Mouse (Mus musculus): Measurements from ENCODE around the gene Zfp217.
A peak's percentile ranks its signal among the peaks of the same experiment; 100 is the strongest.

Zfp217 gene

DNA sequence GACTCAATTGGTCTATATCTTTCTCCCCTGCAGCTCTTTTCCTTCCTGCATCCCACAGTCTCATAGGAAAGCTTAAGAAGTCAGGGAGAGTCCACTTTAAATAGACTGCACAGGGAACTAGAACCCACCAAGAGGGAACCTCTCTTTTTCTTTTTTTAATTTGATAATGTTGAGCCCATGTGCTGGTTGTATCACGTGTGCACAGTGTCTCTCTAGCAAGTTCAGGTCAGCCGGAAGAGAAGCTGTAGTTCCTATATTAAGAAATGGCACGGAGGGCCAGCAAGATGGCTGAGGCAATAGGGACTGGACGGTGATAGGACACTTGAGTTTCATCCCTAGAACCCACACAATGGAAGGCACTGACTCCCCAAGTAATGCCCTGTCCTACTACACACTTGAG is 11.1 kb upstream of the Zfp217 start:
- no peak for DNase-seq

DNA sequence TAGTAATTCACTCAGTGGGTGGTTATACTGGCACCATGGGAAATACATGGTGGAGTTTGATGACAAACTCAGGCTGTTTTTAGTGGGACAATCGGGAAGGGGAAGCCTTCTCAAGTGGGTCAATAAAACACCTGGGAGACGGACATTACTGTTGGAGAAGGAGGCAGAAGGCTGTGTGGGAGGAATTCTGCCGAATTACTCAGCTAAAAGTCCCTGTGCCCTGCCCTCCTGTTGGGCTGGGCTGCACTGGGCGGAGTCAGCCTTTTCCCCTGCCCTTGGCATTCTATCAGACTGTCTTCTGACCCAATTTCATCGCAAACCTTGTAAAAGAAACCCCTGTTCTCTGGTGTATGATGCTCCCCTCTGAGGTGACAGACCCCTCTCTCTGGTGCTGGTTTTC is 10.3 kb upstream of the Zfp217 start:
- no peak for DNase-seq

DNA sequence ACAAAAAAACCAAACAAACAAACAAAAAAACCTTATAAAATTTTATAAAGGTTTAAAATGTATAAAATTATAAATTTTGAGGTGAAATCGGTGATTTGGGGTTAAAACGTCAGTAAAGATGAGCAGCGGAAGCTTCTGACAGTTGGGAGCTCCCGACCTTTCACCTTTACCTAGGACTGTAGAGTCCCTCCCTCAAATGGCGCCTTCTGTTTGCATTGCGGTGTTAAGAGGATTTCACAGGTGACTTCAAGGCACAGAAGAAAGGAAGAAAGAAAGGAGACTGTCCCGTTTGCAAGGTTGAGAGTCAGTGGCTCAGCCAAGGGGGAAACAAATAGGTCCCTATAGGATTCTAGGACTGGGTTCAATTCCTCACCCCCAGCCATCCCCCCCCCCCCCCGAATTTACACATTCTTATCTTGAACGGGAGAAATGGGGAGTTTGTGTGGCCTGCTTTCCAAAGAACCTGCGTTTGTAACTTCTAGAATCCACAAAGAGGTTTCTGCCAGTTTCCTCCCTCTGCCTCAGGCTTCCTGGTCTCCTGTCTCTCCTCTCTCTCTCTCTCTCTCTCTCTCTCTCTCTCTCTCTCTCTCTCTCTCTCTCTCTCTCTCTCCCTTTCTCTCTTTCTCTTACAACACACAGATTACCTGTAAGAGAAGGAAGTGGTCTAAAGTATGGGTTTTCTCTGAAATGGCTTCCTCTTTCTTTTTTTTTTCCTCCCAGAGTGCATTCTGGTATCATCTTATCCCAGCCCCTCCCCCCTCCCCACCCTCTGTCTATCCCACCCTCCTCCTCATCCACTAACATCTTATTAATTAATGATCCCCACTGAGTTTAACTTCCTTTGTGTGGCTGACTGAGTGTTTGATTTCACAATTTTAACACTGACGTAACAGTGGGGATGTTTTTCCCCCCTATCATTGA is 9.6 kb upstream of the Zfp217 start:
- no peak for DNase-seq

DNA sequence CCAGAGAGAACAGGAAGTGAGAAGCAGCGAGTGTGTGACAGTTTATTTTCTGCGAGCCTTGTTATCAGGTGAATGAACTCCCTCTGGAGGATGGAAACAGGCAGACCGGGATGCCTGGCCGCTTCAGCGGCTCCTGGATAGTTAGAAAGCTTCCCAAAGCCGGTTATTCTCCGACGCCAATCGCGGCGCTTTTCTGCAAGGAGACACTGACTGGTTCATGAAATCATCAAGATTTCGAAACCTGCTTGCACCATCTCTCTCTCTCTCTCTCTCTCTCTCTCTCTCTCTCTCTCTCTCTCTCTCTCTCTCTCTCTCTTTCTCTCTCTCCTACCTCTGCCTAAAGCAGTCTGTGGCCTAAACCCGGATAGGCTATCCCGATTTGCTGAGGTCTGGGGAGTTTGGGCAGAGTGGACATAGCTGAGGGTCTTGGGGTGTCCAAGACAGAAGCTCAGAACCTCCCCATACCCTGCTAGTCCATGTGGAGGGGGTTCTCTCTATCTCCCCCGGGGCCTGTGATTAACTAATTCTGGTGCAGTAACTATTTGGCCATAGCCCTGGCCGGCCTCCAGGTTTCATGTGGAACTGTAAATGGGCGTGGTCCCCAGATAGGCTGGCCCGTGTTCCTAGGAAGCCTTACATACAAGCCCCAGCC is 7.3 kb upstream of the Zfp217 start:
- peak; percentile 8 for DNase-seq

DNA sequence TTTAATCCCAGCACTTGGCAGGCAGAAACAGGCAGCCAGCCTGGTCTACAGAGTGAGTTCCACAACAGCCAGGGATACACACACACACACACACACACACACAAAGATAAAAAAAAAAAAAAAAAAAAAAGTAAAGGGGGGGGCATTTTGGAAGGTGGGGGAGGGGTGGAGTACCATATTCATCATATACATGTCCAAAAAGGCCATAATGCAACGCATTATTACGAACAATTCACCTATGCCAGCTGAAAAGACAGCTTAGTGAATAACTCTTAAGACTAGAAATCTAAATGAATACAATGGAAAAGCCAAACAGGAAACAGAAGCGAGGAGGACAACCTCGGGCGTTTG is 6.8 kb upstream of the Zfp217 start:
- DNase-seq: no peak

DNA sequence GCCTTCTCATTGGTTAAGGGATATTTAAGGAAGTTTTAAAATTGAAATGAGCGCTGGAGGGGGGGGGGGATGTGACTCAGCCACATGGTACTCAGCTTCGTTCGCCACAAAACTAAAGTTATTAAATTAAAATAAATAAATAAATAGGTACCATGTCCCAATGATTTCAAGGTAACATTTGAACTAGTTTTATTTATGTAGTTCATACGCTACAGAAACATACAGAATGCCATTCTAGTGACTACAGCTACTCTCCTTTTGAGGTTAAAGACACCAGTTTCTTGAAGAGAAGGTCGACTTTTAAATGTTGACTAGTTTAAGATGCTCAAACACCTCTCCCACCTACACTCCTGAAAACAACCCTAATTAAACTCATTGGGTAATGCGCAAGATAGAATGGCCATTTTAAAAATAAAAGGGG is 6.4 kb upstream of the Zfp217 start:
- no peak for DNase-seq

DNA sequence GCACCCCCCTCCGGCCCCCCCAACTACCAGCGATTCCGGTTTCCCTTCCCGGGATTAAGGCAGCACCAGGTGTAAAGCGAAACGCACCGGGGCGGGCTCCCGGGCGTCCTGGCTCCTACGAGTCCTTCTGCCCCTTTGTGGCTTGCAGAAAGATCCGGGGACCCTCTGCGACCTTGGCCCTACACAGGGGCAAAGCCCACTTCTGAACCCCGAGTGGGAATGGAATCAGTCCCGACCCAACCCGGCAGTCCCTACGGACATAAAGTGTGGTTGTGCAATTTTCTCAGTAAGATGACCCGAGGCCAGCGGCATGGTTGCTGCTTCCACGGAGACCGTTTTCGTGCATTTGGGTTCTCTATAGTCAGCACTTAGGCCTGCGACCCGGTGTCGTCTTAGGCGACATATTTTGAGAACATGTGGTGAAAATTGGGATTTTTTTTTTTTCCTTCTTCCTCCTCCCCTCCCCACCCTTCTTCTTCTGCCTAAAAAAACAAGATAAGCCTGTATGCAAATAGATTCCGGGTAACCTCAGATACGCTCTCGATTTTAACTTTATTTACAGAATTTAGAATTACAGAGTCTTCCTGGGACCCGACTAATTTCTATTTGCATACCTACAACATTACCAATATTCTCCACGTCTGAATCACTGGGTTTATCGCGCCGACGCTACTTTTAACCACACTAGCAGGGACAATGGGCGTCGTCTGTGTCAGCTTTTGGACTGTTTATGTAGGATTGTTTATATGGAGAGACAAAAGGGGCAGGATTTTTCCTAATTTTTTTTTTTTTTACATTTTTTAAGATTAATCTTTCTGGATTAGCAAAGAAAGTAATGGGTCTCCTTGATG is 5.7 kb upstream of the Zfp217 start:
- DNase-seq: no peak

DNA sequence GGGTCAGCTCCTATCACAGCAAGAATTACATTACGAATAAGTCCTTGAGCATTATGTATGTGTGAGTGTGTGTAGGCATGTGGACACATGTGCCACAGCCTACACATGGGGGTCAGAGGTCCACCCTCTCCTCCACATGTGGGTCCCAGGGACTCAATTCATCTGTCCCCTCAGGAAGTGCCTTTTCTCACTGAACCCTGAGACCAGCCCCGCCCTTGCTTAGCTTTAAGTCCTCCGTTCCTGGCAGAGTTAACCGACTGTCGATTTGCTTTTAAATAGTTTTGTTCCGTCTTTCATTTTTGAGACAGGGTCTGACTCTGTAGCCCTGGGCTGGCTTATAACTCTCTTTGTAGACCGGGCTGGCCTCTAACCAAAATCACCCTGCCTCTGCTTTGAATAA is 5.0 kb upstream of the Zfp217 start:
- no peak for DNase-seq

DNA sequence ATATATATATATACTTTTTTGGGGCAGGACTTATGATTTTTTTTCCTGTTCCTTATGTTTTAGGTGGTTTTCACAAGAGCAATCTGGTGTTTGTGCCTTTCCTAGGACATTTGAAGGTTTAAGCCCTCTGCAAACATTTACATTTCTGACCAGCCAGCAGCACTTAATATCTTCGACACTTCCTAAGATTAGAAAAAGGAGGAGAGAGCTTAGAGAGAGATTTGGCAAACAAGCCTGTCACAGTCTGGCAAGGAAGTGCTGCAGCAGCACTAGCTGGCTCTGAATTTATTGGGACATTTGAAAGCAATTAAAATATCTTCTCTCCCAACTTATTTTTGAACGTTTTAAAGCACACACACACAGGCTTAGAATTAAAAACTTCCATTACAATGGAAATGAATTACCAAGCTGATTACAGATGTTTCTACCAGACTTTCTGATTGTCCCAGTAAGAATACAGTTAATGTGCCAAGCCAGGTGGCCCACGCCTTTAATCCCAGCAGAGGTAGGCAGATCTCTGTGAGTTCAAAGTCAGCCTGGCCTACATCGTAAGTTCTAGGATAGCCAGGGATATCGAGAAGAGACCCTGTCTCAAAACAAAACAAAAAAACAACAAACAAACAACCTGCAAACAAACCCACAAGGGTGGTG is 4.3 kb upstream of the Zfp217 start:
- DNase-seq: no peak

DNA sequence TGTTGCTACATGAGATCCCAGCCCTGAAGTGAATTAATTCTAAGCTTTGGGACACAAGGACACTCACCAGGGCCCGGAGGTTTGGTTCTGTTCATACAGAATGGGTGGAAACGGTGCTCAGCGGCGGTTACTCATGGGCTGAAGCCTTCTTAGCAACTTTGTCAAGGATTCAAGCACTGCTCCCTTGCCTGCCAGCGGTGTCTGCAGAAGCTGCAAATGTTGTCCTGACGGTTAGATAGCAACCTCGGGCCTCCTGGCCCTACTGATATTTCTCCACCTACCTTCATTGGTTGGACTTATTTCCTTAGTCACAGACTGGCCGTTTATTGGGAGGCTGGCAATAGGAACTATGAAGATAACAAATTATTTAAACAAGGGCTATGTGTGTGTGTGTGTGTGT is 3.6 kb upstream of the Zfp217 start:
- DNase-seq: no peak

DNA sequence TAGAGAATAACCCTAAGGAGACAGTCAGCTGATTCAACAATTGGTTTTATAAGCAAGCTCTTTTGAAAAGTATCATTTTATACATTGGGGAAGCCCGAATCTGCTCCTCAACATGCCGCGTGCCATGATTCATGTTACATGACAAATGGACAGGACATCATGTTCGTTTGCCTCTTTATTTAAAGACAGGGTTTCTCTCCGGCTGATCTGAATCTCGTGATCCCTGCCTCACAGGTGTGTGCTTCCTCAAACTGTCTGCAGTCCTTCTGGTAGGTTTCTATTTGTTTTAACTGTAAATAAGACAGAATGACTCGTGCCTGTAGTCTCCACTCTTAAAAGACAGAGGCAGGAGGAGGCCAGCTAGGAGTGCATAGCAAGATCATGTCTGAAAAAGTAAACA is 925 bp upstream of the Zfp217 start:
- DNase-seq: no peak

DNA sequence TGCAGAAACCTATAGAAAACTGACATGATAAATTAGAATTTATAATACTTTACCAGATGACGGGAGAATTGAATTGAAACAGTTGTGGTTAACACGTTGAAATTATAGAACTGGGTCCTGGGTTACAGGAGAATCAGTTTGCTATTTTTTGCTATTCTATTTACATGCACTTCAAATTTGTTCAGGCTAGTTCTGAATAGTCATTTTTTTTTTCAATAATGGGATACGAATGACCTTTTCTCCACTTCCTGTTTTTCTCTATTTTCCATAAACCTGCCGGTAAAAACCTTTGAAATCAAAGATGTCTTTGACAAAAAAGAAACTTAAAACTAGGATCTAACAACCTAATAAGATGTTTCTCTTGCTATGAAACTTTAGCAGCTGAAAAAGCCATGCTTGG is 733 bp downstream of the Zfp217 start:
- DNase-seq: no peak

DNA sequence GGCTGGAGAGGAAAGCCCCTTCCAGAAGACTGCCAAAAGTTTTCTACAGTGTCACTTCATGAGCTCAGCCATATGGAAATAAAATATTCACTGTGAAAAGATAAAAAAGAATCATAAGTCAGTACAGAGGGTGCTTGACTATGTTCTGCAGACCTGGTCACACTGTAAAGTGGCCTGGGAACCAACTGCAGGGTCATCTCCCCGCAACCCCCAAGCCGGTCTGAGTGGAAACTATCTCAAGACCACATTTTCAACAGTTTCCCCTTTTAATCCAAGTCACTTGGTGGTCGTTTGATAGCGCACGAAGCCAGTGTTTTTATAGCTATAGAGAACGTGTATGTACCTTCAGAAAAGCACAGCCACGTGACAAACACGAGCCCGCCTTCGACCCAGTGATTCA is 3.6 kb downstream of the Zfp217 start:
- DNase-seq: no peak

DNA sequence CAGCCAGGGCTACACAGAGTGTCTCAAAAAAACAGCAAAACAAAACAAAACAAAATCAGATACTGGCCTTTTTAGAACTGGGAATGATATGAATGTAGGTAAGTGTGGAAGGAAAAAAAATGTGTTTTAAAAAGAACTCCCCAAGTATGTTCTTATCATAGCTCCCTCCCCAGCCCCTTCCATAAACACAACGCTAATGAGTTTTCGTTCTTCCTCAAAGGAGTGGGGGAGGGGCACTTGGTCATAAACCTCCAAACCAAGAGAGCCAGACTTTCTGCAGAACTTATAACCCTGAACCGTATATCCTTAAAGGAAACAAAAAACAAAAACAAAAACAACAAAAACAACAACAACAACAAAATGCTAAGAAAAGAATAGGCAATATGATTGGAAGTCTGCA is 4.0 kb downstream of the Zfp217 start:
- no peak for DNase-seq

DNA sequence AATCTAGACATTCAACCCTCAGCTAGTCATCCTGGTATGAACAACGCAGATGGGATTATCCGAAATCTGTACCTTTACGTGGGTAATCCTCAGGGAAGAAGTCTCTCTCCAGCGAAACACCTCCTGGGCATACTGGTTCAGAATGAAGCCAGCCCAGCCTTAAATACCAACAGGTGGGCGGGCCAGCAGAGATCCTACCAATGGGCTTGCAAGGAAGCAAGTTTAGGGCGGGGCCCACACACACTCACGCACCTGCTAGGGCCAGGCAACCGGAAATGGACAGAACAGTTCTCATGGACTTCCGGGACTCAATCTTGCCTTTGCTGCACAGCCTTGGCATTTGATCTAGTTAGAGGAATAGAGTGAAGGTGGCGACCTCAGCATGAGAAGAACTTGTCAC is 5.4 kb downstream of the Zfp217 start:
- no peak for DNase-seq

DNA sequence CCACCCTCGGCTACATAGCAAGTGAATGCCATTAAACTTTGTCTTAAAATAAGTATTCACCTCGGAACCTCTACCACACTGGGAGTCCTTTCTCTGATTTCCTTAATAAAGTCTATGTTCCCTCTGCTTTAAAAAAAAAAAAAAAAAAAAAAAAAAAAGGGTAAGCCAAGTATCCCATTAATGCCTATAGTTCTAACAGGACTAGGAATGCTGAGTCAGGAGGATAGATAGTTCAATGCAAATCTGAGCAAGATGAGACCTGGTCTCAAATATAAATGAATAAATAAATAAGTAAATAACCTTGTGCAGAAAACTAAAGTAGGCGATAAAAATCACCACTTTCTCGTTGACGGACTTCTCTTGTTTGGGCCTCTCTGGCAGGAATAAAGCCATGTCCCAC is 6.4 kb downstream of the Zfp217 start:
- DNase-seq: no peak

DNA sequence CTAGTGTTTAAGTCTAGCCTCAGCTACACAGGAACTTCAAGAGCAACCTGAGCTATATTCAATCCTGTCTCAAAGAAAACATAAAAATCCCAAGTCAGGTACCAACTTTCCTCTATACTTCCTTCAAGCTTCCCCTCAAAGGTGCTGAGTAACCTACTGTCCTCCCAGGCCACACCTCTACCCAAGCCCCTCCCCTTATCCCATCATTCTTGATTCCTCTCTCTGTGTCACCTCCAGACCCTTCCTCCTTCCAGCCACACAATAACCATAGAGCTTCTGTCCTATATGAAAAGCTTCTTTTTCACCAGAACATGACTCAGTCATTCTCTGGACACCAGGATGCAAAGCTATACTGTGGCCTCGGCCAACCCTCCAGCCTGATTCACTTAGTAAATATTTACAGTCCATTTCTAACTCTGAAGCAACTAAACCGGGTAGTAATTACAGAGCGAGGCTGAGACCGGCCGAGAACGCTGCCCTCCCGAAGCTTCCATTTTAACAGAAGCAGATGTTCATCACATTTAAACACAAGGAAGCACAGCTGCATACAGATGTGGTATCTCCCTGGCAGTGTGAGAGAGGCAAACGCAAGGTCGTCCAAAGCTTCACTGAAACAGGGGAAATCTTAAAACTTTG is 8.4 kb downstream of the Zfp217 start:
- DNase-seq: no peak

DNA sequence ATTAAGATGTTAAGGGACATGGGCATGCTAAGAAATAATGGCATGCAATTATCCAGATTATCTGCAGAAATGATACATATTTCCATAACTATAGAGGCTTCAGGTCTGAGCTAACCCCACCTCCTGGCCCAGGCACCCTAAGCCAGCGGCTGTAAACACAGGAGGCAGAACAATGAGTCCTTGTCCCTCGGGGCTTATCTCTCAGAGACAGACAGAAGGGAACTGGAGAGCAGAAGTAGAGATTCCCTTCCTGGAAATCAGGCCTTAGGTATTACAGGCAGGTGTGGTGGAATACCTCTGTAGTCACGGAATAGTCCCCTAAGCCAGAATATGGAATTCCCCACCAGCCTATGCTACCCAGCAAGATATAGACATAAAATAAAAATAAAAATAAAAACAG is 11.0 kb downstream of the Zfp217 start:
- no peak for DNase-seq

DNA sequence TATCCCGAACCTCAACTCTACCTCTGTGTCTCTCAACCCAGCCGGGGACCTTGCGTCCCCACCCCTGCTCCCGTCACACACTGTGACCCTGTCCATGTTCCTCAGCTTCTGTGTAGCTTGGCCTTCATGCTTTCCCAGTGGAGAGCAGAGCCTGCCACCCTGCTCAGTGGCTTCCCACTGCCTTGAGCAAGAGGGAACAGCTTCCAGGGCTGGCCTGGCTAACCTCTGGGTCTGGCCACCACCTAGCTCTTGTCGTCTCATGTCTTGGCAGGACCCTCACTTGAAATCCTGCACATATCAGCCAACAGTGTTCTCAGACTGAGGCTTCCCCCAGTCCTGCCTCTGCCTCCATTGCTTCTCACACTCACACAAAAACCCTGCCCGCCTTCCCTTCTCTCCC is 12.1 kb downstream of the Zfp217 start:
- no peak for DNase-seq

DNA sequence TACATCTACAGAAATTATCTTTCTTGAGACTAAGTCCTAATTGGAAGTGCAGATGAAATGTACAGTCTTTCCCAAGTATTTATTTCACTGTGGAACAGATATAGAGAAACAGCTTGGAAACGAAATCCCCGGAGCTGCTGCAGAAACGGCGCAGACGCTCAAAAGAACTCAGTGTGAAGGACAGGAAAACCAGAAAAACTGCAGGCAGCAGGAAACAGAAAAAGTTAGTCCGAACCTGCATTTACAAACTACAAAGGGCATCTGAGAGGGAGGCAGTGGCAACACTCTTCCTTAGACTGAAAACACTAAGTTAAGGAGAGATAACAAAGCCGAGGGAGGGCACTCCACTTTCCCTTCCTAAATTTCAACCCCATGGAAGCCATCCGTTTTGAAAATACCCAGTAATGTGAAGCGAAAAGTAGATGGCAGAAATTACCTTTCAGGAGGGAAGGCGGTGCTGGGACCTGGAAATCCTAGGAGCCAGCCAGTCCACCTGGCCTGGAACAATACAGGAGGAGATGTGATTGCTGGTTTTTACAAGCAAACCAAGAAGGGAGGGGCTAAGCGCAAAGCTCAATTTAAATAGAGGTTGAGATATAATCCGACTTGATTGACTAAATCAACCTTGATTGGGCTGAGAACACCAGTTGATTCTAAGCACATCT is 13.7 kb downstream of the Zfp217 start:
- DNase-seq: no peak

DNA sequence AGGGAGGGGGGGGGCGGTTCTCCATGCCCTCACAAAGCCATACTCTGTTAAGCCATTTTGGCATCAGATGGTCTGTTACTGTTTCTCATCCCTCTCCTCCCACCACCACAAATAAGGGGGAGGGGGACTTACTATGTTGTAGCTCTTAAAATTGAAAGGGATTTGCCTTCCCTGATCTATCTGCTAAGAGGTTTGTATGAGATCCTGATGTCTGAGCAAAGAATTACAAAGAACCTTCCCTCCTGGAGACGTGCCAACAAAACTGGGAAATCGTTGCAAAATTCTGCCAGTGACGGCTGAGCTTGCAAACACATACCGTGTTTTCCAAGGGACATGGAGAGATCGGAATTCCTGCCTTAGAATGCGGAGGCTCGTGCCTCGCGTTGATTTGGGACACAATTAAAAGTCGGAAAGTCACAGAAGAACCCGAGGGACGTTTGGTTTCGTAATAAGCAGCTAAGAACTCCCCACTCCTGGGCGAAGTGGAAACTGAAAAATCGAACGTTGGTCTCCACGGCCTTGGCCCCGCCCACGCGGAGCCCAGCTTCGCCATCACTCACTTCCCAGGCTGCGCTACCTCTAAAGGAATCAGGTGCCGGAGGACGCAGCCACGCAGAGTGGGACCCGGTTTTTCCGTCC is 14.7 kb downstream of the Zfp217 start:
- peak; percentile 34 for DNase-seq

DNA sequence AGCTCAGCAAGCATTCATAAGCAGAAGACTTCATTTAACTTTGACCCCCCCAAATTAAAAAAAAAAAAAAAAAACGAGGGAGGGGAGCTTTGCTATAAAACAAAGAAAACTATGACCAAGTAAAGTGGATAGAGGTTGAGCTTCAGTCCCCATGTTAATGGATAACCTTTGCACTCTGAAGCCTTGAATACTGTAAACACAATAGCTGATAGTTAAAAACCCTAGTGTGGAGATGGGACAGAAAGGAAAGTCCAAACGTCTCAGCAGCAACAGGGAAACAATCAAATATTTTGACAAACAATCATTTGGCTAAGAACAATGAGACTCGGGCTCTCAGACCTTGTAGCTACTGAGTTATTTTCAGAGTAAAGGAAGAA is 15.2 kb downstream of the Zfp217 start:
- no peak for DNase-seq
